Mouse (Mus musculus) heart, postnatal 0 days (tissue): ENCODE data around the gene Ikbke. TPM values are rescaled to one million over a fixed set of nuclear protein-coding genes. Genes with fewer than 3 reads are reported as not detected.
"Not testable (repeated sequence)": the region's sequence is repeated elsewhere in the genome, so short reads cannot be mapped to it uniquely, and the experiment has no call there.

Experiments
- ATAC-seq: fragments of 200-750 bp; cut with Nextera tagmentation; 2 replicates; pipeline ENCODE4 v1.8.0; 2017; ENCODE audit warnings: low read depth, moderate number of reproducible peaks, moderate library complexity; ENCODE audit not compliant: insufficient read depth
- DNase-seq: peaks from one replicate; pipeline ENCODE4 v3.0.0-alpha.2; 2016; ENCODE audit warnings: low spot score
- H3K27ac ChIP-seq: fragments of 300-500 bp; sonication (generic); 2 replicates; pipeline ENCODE4 v1.5.1; 2014; ENCODE audit warnings: low read depth, mild to moderate bottlenecking
- H3K27me3 ChIP-seq: fragments of 300-500 bp; sonication (generic); 2 replicates; pipeline ENCODE4 v1.6.1; 2014; ENCODE audit warnings: low read length, mixed read lengths; ENCODE audit not compliant: control insufficient read depth, insufficient read depth
- H3K36me3 ChIP-seq: fragments of 300-500 bp; sonication (generic); replicated peaks from 2 replicates; pipeline ENCODE4 v1.6.1; 2014; ENCODE audit warnings: low read length, mixed read lengths; ENCODE audit not compliant: control insufficient read depth, insufficient read depth
- H3K4me1 ChIP-seq: fragments of 300-500 bp; sonication (generic); 2 replicates; pipeline ENCODE4 v1.6.1; 2014; ENCODE audit warnings: antibody characterized with exemption; ENCODE audit not compliant: control insufficient read depth, insufficient read depth
- H3K4me2 ChIP-seq: fragments of 300-500 bp; sonication (generic); 2 replicates; pipeline ENCODE4 v1.6.1; 2014; ENCODE audit warnings: low read depth, mild to moderate bottlenecking, low read length, moderate library complexity
- H3K4me3 ChIP-seq: fragments of 300-500 bp; sonication (generic); 2 replicates; pipeline ENCODE4 v1.5.1; 2014; ENCODE audit warnings: low read depth, low read length
- H3K9ac ChIP-seq: fragments of 300-500 bp; sonication (generic); replicated peaks from 2 replicates; pipeline ENCODE4 v1.6.1; 2014; ENCODE audit warnings: low read depth, low read length, mixed read lengths
- H3K9me3 ChIP-seq: fragments of 300-500 bp; sonication (generic); replicated peaks from 2 replicates; pipeline ENCODE4 v1.6.1; 2016; ENCODE audit warnings: low read length; ENCODE audit not compliant: control insufficient read depth
- CTCF ChIP-seq: IDR thresholded peaks from 2 replicates; pipeline ENCODE4 v1.5.1; 2016; ENCODE audit warnings: antibody characterized with exemption, control low read depth, low read depth
- EP300 ChIP-seq: IDR thresholded peaks from 2 replicates; pipeline ENCODE4 v1.6.1; 2016; ENCODE audit warnings: antibody characterized with exemption, low read depth
- WGBS: fragments of 180-500 bp; shearing (Covaris S2); extraction: QIAGEN DNeasy Blood & Tissue Kit; methylation state at CpG from one replicate; pipeline ENCODE4 v1.1.7; 2014; 5-methylcytosine and 5-hydroxymethylcytosine counted together
- polyA plus RNA-seq: library from polyadenylated mRNA; unstranded; fragments of >200 nt; fragmentation: Nextera tagmentation; extraction: Ambion mirVana; gene quantifications from 2 replicates; pipeline ENCODE4 v1.2.1, GENCODE M21; 2015
- total RNA-seq: library from RNA; depleted of rRNA; stranded (reverse); fragments of >200 nt; gene quantifications from 2 replicates; pipeline ENCODE4 v1.2.3, GENCODE M21; 2014; ENCODE audit warnings: low replicate concordance

Ikbke gene
- total and polyA plus RNA-seq, 2 experiments from 2014 or later = 1.5 to 2.6 TPM

GRCm38 (mm10) chr1:131259632-131260308, 19.6 kb downstream of the Ikbke start:
- Histone ChIP-seq H3K9me3 (no peaks in the 10 kb centered on the region), H3K27me3 (no peaks in the 10 kb centered on the region), H3K36me3 (no peaks in the 10 kb centered on the region), H3K4me3 (no peak overlapping the region), H3K4me2 (no peak overlapping the region), H3K4me1 (no peaks in the 10 kb centered on the region), H3K9ac (no peak overlapping the region), H3K27ac (no peak overlapping the region)
- WGBS = 70% methylated on average over 10 of the region's 10 CpGs
- ATAC-seq = no peak
- TF ChIP-seq EP300 (no peak), CTCF (no peak)
- no peak for DNase-seq

GRCm38 (mm10) chr1:131257288-131257687, 22.1 kb downstream of the Ikbke start:
- H3K9me3 ChIP-seq = no peaks in the 10 kb centered on the region
- H3K9ac ChIP-seq = no peak overlapping the region
- no peak overlapping the region for H3K4me2 ChIP-seq
- TF ChIP-seq EP300 (no peak), CTCF (no peak)
- H3K4me1 ChIP-seq = no peaks in the 10 kb centered on the region
- H3K27ac ChIP-seq = no peak overlapping the region
- ATAC-seq (no peak), DNase-seq (no peak)
- no peaks in the 10 kb centered on the region for H3K27me3 ChIP-seq
- no peaks in the 10 kb centered on the region for H3K36me3 ChIP-seq
- no peak overlapping the region for H3K4me3 ChIP-seq
- 81% methylated on average over 6 of the region's 6 CpGs for WGBS

- H3K36me3 ChIP-seq, ATAC-seq, H3K4me1 ChIP-seq, H3K9ac ChIP-seq, H3K9me3 ChIP-seq, H3K27ac ChIP-seq, H3K4me3 ChIP-seq, H3K4me2 ChIP-seq, H3K27me3 ChIP-seq, DNase-seq: not testable (repeated sequence)
- 71% methylated on average over 7 of the region's 7 CpGs for WGBS
Observed at GRCm38 (mm10) chr1:131252516-131253250, 26.7 kb downstream of the Ikbke start.

GRCm38 (mm10) chr1:131246433-131247395, 32.7 kb downstream of the Ikbke start:
- H3K9ac ChIP-seq = peak overlapping the region; percentile 32; the same call in 1 of the 2 replicates
- H3K4me2 ChIP-seq = peak overlapping the region; percentile 99
- peak; percentile 72 for DNase-seq
- H3K27ac ChIP-seq = no peak overlapping the region
- peak; percentile 73 for TF ChIP-seq CTCF
- peak; percentile 22; the same call in 1 of the 2 replicates for TF ChIP-seq EP300
- H3K9me3 ChIP-seq = no peaks in the 10 kb centered on the region
- ATAC-seq = peak; percentile 47
- WGBS = 1% methylated on average over 7 of the region's 7 CpGs
- H3K27me3 ChIP-seq = peaks cover 11% of the 10 kb centered on the region; the same call in 1 of the 2 replicates
- H3K36me3 ChIP-seq = no peaks in the 10 kb centered on the region
- peaks cover 6% of the 10 kb centered on the region; the same call in 1 of the 2 replicates for H3K4me1 ChIP-seq
- peak overlapping the region; percentile 77 for H3K4me3 ChIP-seq

GRCm38 (mm10) chr1:131245926-131246325, 33.5 kb downstream of the Ikbke start:
- Histone ChIP-seq H3K9ac (0 out of 2 replicates have a peak overlapping the region, but pooled peaks have one; percentile 59), H3K27me3 (peaks cover 11% of the 10 kb centered on the region; the same call in 1 of the 2 replicates), H3K27ac (no peak overlapping the region), H3K4me3 (peak overlapping the region; percentile 77), H3K4me1 (peaks cover 6% of the 10 kb centered on the region; the same call in 1 of the 2 replicates), H3K4me2 (peak overlapping the region; percentile 99), H3K36me3 (no peaks in the 10 kb centered on the region), H3K9me3 (no peaks in the 10 kb centered on the region)
- 8% methylated on average over 9 of the region's 9 CpGs for WGBS
- no peak for TF ChIP-seq EP300
- peak; percentile 36 for TF ChIP-seq CTCF
- no peak for DNase-seq
- ATAC-seq = peak; percentile 57
